Mouse (Mus musculus) R1 (cell line): ENCODE results near the gene Bcl2l1.

Experiments used
- DNase-seq: peaks from one replicate; pipeline ENCODE4 v3.0.0-alpha.2; 2018; ENCODE audit warnings: low read depth, low spot score

The Bcl2l1 gene

GRCm38 (mm10) chr2:152803081-152803480 is 28.4 kb downstream of the Bcl2l1 start:
- DNase-seq, result no peak

- no peak for DNase-seq
Measured at GRCm38 (mm10) chr2:152802303-152802702, 29.2 kb downstream of the Bcl2l1 start.

GRCm38 (mm10) chr2:152800762-152801113 is 30.8 kb downstream of the Bcl2l1 start:
- no peak for DNase-seq

GRCm38 (mm10) chr2:152799954-152800761 is 31.4 kb downstream of the Bcl2l1 start:
- no peak for DNase-seq

GRCm38 (mm10) chr2:152797589-152797988 is 33.9 kb downstream of the Bcl2l1 start:
- DNase-seq, result no peak

- no peak for DNase-seq
Measured at GRCm38 (mm10) chr2:152794281-152794827, 37.2 kb downstream of the Bcl2l1 start.

- no peak for DNase-seq
Measured at GRCm38 (mm10) chr2:152793381-152793780, 38.1 kb downstream of the Bcl2l1 start.

- peak; percentile 90 for DNase-seq
Measured at GRCm38 (mm10) chr2:152792461-152792860, 39.1 kb downstream of the Bcl2l1 start.

GRCm38 (mm10) chr2:152789591-152789999 is 41.9 kb downstream of the Bcl2l1 start:
- DNase-seq, result no peak

GRCm38 (mm10) chr2:152788892-152789421 is 42.6 kb downstream of the Bcl2l1 start:
- DNase-seq, result no peak

GRCm38 (mm10) chr2:152787543-152787942 is 44.0 kb downstream of the Bcl2l1 start:
- no peak for DNase-seq

GRCm38 (mm10) chr2:152787136-152787535 is 44.4 kb downstream of the Bcl2l1 start:
- DNase-seq, result no peak

- peak; percentile 75 for DNase-seq
Measured at GRCm38 (mm10) chr2:152785446-152786350, 45.8 kb downstream of the Bcl2l1 start.

GRCm38 (mm10) chr2:152784640-152785039 is 46.9 kb downstream of the Bcl2l1 start:
- DNase-seq, result no peak

- DNase-seq, result no peak
Measured at GRCm38 (mm10) chr2:152783241-152783640, 48.3 kb downstream of the Bcl2l1 start.

GRCm38 (mm10) chr2:152782656-152783055 is 48.9 kb downstream of the Bcl2l1 start:
- no peak for DNase-seq

- no peak for DNase-seq
Measured at GRCm38 (mm10) chr2:152781031-152781711, 50.4 kb downstream of the Bcl2l1 start.

GRCm38 (mm10) chr2:152780466-152780865 is 51.1 kb downstream of the Bcl2l1 start:
- no peak for DNase-seq

GRCm38 (mm10) chr2:152777081-152777480 is 54.4 kb downstream of the Bcl2l1 start:
- no peak for DNase-seq

GRCm38 (mm10) chr2:152776435-152776834 is 55.1 kb downstream of the Bcl2l1 start:
- no peak for DNase-seq

- DNase-seq, result no peak
Measured at GRCm38 (mm10) chr2:152776019-152776418, 55.5 kb downstream of the Bcl2l1 start.
